Mouse (Mus musculus): Measurements from ENCODE around the gene Adam11. TPM values are rescaled to one million over a fixed set of nuclear protein-coding genes. Genes with fewer than 3 reads are reported as not detected.

Gene Adam11
- 3.9 TPM for total RNA-seq (2023)

GRCm38 (mm10) chr11:102761309-102762210 lies at the start of gene Adam11:
Gene Adam11 (plus strand): TSS chr11:102761439.

GRCm38 (mm10) chr11:102819021-102819782 lies 58.0 kb downstream of the Adam11 start, which contains the start of gene Gjc1:
Gene Gjc1 (minus strand): TSS chr11:102819700.

Other genes starting within 250 kb of the Adam11 start
- 58.4 TPM for gene Gpatch8, start 205.0 kb upstream of the Adam11 start, total RNA-seq (2023)
- not detected for gene Gm11627, start 182.0 kb upstream of the Adam11 start, total RNA-seq (2023)
- not detected for gene Fzd2, start 157.0 kb upstream of the Adam11 start, total RNA-seq (2023)
- not detected for gene Meioc, start 97.7 kb upstream of the Adam11 start, total RNA-seq (2023)
- 30.9 TPM for gene Ccdc43, start 63.7 kb upstream of the Adam11 start, total RNA-seq (2023)
- not detected for gene Gjc1, start 58.3 kb downstream of the Adam11 start, total RNA-seq (2023)
- not detected for gene Higd1b, start 74.4 kb downstream of the Adam11 start, total RNA-seq (2023)
- 128 TPM for gene Eftud2, start 119.5 kb downstream of the Adam11 start, total RNA-seq (2023)
- not detected for gene Ccdc103, start 119.8 kb downstream of the Adam11 start, total RNA-seq (2023)
- not detected for gene Fam187a, start 123.7 kb downstream of the Adam11 start, total RNA-seq (2023)
- gene Gfap, start 139.5 kb downstream of the Adam11 start, total RNA-seq (2023): not detected
- 0.38 TPM for gene Kif18b, start 163.7 kb downstream of the Adam11 start, total RNA-seq (2023)
- gene C1ql1, start 185.2 kb downstream of the Adam11 start, total RNA-seq (2023): not detected

Measured in CD4-positive naive resting alpha-beta T cell, adult 57 days (primary cell).